Mouse (Mus musculus) thymus, adult 18-20 months (tissue): ENCODE measurements at regions not wholly inside any gene's neighbourhood (a gene's known extent, or its start where the extent isn't known, plus 50 kb on each side); places are given as distances from the start of the nearest gene placed in this dataset.

Experiments used
- DNase-seq, 2 experiments: peaks; one replicate each; pipeline ENCODE4 v3.0.0; 2022; ENCODE audit warnings: mixed read lengths in 2 of 2

DNA sequence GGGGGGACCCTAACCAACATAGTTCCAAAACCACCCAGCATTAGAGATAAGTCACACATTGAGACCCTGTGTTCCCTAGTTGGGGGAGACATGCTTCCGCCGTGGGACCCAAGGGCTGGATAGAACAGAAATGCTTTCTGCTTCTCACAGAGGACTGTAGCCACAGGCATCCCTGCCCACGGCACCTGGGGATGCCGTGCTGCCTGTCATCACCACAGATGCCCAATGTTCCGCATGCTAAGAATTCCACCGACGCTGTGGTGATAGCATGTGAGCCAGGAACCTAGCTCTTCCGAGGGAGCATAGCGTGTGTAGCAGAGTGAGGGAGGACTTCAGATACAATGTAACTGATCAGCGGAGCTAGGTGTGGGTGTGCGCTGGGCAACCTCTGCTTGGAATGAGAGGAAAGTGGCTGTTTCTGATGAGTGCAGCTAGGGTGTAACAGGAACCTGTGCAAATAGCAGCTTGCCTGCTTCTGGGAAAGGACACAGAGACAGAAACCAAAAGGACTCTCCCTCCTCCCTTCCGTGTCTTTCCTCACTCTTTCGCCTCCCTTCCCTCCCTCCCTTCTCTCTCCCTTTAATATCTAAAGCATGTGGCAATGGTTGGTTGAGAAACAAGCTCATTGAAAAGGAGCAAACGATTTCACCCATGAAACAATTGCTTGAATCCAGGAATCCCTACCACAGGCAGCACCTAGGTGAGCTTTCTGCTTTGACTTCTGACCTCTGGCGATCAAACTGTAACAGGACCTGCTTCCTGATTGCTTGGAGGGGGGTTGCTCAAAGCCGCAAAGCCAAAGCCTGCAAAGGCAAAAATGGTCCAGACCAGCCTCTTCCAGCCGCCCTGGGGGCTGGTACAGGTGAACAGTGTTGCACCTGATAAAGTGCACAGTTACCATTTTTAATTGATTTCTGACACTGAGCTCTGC, 102.3 kb downstream of the Gm26897 start:
- DNase-seq = no peak

DNA sequence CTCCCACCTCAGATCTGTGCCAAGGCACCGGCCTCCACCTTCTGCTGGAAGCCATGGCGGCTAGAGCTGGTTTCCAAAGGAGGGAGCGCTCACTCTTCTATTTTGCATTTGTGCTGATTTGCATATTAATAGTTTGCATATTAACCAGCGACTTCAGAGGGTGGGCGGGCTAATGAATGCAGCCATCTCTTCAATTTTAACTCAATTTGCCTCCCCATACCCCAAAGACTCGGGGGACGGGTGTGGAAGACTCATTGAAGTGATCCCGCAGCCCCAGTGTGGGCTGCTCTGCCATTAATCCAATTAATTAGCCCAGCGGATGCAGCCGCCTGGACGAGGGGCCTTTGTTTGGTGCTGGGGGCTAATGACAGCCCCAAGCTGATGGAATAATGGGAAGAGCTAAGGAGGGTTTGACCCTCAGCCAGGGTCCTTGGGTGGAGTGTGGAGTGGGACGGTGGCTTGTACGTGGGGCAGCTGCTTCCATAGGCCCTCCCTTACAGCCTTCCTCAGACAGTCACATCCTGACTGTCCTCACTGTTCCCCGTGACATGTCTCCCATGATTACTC, 103.0 kb downstream of the Gm26897 start:
- no peak for DNase-seq

DNA sequence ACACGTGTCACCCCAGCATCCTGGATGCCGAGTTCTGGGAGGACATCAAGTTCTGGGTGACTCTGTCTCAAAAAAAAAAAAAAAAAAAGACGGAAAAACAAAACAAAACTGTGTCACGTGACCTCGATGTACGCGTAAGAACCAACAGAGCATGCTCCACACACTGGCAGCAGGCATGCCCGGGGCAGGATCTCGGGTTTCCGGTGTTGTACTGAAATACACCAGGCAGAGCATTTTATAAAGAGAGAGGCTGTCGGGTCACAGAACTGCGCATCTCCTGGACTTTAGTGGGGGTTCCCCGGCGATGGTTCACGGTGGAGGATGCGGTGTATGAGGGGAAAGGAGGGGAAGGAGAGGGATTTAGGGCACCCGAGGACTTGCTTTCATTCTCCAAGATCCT, 108.7 kb downstream of the Gm26897 start:
- peak; percentile 8 to 36 for DNase-seq

GRCm38 (mm10) chr5:111843622-111844239, 110.0 kb downstream of the Gm26897 start:
- no peak for DNase-seq

DNA sequence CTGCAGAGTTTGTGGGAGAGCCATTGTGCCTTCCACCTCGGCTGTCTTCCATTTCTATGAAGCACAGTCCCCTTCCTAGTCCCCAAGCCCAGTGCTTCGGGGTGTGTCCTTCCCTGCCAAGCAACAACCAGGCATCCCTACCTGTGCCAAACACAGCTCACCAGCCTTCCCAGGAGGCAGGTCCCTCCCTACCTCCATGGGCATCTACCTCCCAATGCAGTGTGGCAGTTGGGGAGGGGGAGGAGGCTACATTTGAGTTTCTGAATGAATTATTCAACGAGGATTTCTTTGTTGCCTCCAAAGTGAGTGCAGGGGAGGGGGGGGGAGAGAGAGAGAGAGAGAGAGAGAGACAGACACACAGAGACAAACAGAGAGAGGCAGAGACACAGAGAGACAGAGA, 110.8 kb downstream of the Gm26897 start:
- DNase-seq = no peak

GRCm38 (mm10) chr5:111848917-111849316, 115.2 kb downstream of the Gm26897 start:
- DNase-seq = no peak

GRCm38 (mm10) chr5:111852682-111853081, 119.0 kb downstream of the Gm26897 start:
- no peak for DNase-seq

DNA sequence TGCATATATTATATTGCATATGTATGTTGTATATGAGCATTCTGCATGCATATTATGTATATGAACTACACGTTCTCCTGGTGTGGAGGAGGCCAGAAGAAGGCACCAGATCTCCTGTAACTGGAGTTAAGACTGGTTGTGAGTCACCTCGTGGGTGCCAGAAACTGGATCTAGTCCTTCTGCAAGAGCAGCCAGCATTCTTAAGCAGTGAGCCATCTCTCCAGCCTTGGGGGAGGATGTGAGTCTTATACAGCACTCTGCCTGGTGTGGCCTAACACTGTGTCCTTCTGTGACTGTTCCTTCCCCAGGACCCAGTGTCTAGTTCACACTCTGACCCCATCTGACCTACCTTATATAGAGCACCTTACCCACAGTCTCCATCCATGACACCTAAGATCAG, 121.6 kb downstream of the Gm26897 start:
- no peak for DNase-seq

- no peak for DNase-seq
These were observed 123.5 kb downstream of the Gm26897 start for GRCm38 (mm10) chr5:111857200-111857599.

GRCm38 (mm10) chr5:111860436-111860835, 126.7 kb downstream of the Gm26897 start:
- DNase-seq = no peak

GRCm38 (mm10) chr5:111862331-111862730, 128.6 kb downstream of the Gm26897 start:
- no peak for DNase-seq

DNA sequence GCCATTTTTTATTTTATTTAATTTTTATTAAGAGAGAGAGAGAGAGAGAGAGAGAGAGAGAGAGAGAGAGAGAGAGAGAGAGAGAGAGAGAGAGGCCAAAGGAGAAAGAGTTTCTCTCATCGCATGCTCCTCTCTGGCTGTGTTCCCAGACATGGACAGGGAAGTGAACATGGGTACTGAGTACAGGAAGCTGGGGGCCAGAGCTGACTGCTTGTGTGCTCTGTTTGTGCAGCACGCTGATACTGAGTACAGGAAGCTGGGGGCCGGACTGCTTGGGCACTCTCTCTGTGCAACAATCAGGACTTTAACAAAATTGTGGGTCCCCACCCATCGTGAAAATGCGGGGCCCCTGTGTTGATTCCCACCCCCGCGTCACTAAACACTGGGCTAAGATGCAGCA, 130.2 kb downstream of the Gm26897 start:
- no peak for DNase-seq

DNA sequence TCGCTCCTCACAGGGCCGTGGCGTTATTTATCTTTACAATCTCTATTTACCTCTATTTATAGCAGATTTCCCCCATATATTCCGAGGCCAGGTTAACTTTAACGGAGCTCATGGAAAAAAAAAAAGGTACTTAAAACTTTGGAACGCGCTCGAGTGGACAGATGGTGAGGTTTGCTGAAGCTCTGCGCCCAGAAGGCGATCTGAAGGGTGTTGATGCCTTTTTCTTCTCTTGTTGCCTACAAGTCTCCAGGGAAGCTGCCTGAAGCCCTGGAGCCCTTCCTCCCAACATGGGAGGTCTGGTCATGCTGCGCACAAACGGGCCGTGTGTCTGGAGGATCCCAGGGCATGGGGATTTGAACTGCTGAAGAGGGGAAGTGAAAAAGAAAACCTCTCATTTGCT, 130.9 kb downstream of the Gm26897 start:
- no peak for DNase-seq

DNA sequence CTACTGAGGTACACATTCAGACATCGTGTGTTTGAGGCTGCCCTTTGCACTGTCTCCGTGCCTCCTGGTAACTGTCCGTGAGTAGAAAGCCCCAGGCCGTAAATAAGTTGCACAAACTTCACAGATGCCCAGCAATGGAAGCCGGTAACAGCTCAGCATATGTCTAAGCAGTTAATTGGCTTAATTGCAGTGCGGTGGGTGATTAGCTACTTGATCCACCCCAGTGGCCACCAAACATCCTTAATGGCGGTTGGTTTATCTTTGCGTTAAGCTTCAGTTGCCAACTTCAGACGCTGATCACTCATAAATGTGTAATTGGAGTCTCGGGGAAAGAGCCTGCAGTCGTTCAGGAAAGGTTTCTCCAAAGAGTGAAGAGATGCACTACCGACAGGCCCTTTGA, 135.3 kb downstream of the Gm26897 start:
- no peak for DNase-seq

DNA sequence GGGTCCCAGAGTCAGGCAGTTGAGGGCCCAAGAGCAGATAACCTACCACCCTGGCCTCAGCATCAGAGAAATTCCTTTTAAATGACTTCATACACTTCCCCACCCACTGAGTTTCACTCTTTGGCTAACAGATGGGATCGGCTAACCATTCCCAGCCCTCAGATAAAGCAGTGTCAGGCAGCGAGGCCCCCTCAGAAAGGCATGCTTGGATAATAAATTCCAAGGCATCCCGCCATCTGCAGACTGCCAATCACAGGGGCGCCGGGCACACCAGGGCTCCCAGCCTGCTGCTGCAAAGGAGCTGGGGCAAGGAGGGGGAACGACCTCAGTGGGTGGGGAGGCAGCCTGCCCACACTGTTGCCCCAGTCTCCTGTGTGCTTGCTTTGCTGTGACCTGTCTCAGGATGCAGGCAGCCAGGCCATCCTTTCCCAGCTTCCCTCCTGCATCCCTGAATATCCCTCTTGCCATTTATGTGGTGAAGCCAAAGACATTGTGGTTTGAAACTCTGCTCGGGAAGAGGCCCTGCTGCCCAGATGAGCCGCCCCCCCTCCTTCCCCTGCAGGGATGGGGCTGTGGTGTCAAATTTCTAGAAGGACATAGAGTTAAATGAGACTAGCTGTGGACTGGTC, 143.6 kb downstream of the Gm26897 start:
- DNase-seq = no peak

DNA sequence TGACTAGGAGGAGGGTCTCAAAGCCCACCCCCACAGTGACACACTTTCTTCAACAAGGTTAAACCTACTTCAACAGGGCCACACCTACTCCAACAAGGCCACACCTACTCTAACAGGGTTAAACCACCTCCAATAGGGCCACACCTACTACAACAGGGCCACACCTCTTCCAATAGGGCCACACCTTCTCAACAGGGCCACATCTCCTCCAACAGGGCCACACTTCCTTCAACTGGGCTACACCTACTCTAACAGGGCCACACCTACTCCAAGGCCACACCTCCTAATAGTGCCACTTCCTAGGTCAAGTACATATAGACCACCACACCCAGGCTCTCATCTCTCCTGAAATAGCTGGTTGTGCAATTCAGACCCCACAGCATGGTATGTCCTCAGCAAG, 145.3 kb downstream of the Gm26897 start:
- DNase-seq = no peak

DNA sequence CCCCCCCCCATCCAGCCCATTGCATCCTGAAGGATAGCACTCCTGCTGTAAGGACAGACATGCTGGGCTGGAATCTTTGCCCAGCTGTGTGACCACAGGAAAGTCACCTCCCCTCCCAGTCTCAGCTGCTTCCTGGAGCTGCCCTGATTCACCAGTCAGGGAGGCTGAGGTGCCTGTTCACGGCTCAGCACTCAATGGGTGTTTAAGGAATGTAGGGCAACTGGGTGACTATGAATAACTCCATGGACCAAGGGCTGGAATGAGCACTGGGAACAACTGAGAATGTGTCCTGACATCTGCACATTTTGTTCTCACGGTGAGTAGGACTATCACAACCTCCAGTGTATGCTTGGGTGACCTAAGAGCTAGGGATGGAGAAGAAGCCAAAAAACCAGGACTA, 146.5 kb downstream of the Gm26897 start:
- no peak for DNase-seq

- no peak for DNase-seq
These were observed 147.8 kb downstream of the Gm26897 start for GRCm38 (mm10) chr5:111881517-111881916.

GRCm38 (mm10) chr5:111887281-111887680, 153.6 kb downstream of the Gm26897 start:
- no peak for DNase-seq

GRCm38 (mm10) chr5:111890800-111891199, 157.1 kb downstream of the Gm26897 start:
- DNase-seq = no peak

GRCm38 (mm10) chr5:111891261-111891693, 157.6 kb downstream of the Gm26897 start:
- no peak for DNase-seq

- peak; percentile 34 to 61 for DNase-seq
These were observed 159.2 kb downstream of the Gm26897 start for GRCm38 (mm10) chr5:111892956-111893355.

- peak; percentile 37 to 51 for DNase-seq
These were observed 160.2 kb downstream of the Gm26897 start for GRCm38 (mm10) chr5:111893905-111894311.
